Mouse (Mus musculus): Measurements from ENCODE around the gene Syne1. TPM values are rescaled to one million over a fixed set of nuclear protein-coding genes. Genes with fewer than 3 reads are reported as not detected.

The Syne1 gene
- polyA plus RNA-seq, 1 experiment from 2014 or later = 6.0 TPM

- Histone ChIP-seq H3K27ac (ENCODE audit: low read length) (peak overlapping the region; percentile 86), H3K4me3 (ENCODE audit: low read depth, low read length) (0 out of 2 replicates have a peak overlapping the region, but pooled peaks have one; percentile 14), H3K4me1 (ENCODE audit: control insufficient read depth, low read depth, low read length) (peaks cover 41% of the 10 kb centered on the region), H3K27me3 (ENCODE audit: control insufficient read depth, insufficient read depth, low read depth, low read length) (no peaks in the 10 kb centered on the region), H3K9ac (ENCODE audit: low read depth, low read length) (peak overlapping the region; percentile 19; the same call in 1 of the 2 replicates), H3K4me2 (ENCODE audit: low read depth, low read length) (peak overlapping the region; percentile 51), H3K9me3 (replicated peaks; ENCODE audit: control insufficient read depth, low read length) (no peaks in the 10 kb centered on the region), H3K36me3 (ENCODE audit: control insufficient read depth, insufficient read depth) (no peaks in the 10 kb centered on the region)
- peak; percentile 60 for ATAC-seq (ENCODE audit: low read depth)
- 21% methylated on average over 5 of the region's 5 CpGs for WGBS (ENCODE audit: insufficient replicate concordance)
Observed at GRCm38 (mm10) chr10:5205570-5205969, 345.7 kb downstream of the Syne1 start.

- Histone ChIP-seq H3K4me1 (ENCODE audit: control insufficient read depth, low read depth, low read length) (peaks cover 41% of the 10 kb centered on the region), H3K27ac (ENCODE audit: low read length) (no peak overlapping the region), H3K4me2 (ENCODE audit: low read depth, low read length) (no peak overlapping the region), H3K36me3 (ENCODE audit: control insufficient read depth, insufficient read depth) (no peaks in the 10 kb centered on the region), H3K27me3 (ENCODE audit: control insufficient read depth, insufficient read depth, low read depth, low read length) (no peaks in the 10 kb centered on the region), H3K9ac (ENCODE audit: low read depth, low read length) (no peak overlapping the region), H3K9me3 (replicated peaks; ENCODE audit: control insufficient read depth, low read length) (no peaks in the 10 kb centered on the region), H3K4me3 (ENCODE audit: low read depth, low read length) (no peak overlapping the region)
- WGBS (ENCODE audit: insufficient replicate concordance) = 55% methylated on average over 10 of the region's 10 CpGs
- ATAC-seq (ENCODE audit: low read depth) = no peak
Observed at GRCm38 (mm10) chr10:5203837-5204236, 347.4 kb downstream of the Syne1 start.

- H3K9me3 ChIP-seq (replicated peaks; ENCODE audit: control insufficient read depth, low read length) = no peaks in the 10 kb centered on the region
- H3K4me3 ChIP-seq (ENCODE audit: low read depth, low read length) = no peak overlapping the region
- no peaks in the 10 kb centered on the region for H3K27me3 ChIP-seq (ENCODE audit: control insufficient read depth, insufficient read depth, low read depth, low read length)
- H3K27ac ChIP-seq (ENCODE audit: low read length) = no peak overlapping the region
- ATAC-seq (ENCODE audit: low read depth) = no peak
- H3K9ac ChIP-seq (ENCODE audit: low read depth, low read length) = no peak overlapping the region
- WGBS (ENCODE audit: insufficient replicate concordance) = 39% methylated on average over 2 of the region's 2 CpGs
- no peak overlapping the region for H3K4me2 ChIP-seq (ENCODE audit: low read depth, low read length)
- peaks cover 11% of the 10 kb centered on the region for H3K4me1 ChIP-seq (ENCODE audit: control insufficient read depth, low read depth, low read length)
- no peaks in the 10 kb centered on the region for H3K36me3 ChIP-seq (ENCODE audit: control insufficient read depth, insufficient read depth)
Observed at GRCm38 (mm10) chr10:5197356-5197755, 353.9 kb downstream of the Syne1 start.

- WGBS (ENCODE audit: insufficient replicate concordance) = 75% methylated on average over 5 of the region's 5 CpGs
- Histone ChIP-seq H3K9ac (ENCODE audit: low read depth, low read length) (no peak overlapping the region), H3K4me3 (ENCODE audit: low read depth, low read length) (no peak overlapping the region), H3K36me3 (ENCODE audit: control insufficient read depth, insufficient read depth) (no peaks in the 10 kb centered on the region), H3K27ac (ENCODE audit: low read length) (no peak overlapping the region), H3K4me2 (ENCODE audit: low read depth, low read length) (no peak overlapping the region), H3K27me3 (ENCODE audit: control insufficient read depth, insufficient read depth, low read depth, low read length) (no peaks in the 10 kb centered on the region), H3K9me3 (replicated peaks; ENCODE audit: control insufficient read depth, low read length) (no peaks in the 10 kb centered on the region), H3K4me1 (ENCODE audit: control insufficient read depth, low read depth, low read length) (peaks cover 11% of the 10 kb centered on the region)
- ATAC-seq (ENCODE audit: low read depth) = no peak
Observed at GRCm38 (mm10) chr10:5196267-5196666, 355.0 kb downstream of the Syne1 start.

- H3K9ac ChIP-seq (ENCODE audit: low read depth, low read length) = no peak overlapping the region
- peaks cover 11% of the 10 kb centered on the region for H3K4me1 ChIP-seq (ENCODE audit: control insufficient read depth, low read depth, low read length)
- H3K36me3 ChIP-seq (ENCODE audit: control insufficient read depth, insufficient read depth) = no peaks in the 10 kb centered on the region
- no peaks in the 10 kb centered on the region for H3K27me3 ChIP-seq (ENCODE audit: control insufficient read depth, insufficient read depth, low read depth, low read length)
- WGBS (ENCODE audit: insufficient replicate concordance) = 39% methylated on average over 5 of the region's 5 CpGs
- peak overlapping the region; percentile 70 for H3K4me2 ChIP-seq (ENCODE audit: low read depth, low read length)
- H3K9me3 ChIP-seq (replicated peaks; ENCODE audit: control insufficient read depth, low read length) = no peaks in the 10 kb centered on the region
- ATAC-seq (ENCODE audit: low read depth) = no peak
- no peak overlapping the region for H3K27ac ChIP-seq (ENCODE audit: low read length)
- peak overlapping the region; percentile 71; the same call in 1 of the 2 replicates for H3K4me3 ChIP-seq (ENCODE audit: low read depth, low read length)
Observed at GRCm38 (mm10) chr10:5195288-5195687, 356.0 kb downstream of the Syne1 start.

GRCm38 (mm10) chr10:5194671-5195234 is 356.5 kb downstream of the Syne1 start:
- Histone ChIP-seq H3K4me2 (ENCODE audit: low read depth, low read length) (peak overlapping the region; percentile 70), H3K4me3 (ENCODE audit: low read depth, low read length) (peak overlapping the region; percentile 71), H3K9me3 (replicated peaks; ENCODE audit: control insufficient read depth, low read length) (no peaks in the 10 kb centered on the region), H3K9ac (ENCODE audit: low read depth, low read length) (peak overlapping the region; percentile 74), H3K27me3 (ENCODE audit: control insufficient read depth, insufficient read depth, low read depth, low read length) (no peaks in the 10 kb centered on the region), H3K27ac (ENCODE audit: low read length) (peak overlapping the region; percentile 77), H3K36me3 (ENCODE audit: control insufficient read depth, insufficient read depth) (no peaks in the 10 kb centered on the region), H3K4me1 (ENCODE audit: control insufficient read depth, low read depth, low read length) (peaks cover 11% of the 10 kb centered on the region)
- ATAC-seq (ENCODE audit: low read depth) = peak; percentile 97
- under 1% methylated on average over 13 of the region's 13 CpGs for WGBS (ENCODE audit: insufficient replicate concordance)

- H3K4me2 ChIP-seq (ENCODE audit: low read depth, low read length) = peak overlapping the region; percentile 70
- H3K9ac ChIP-seq (ENCODE audit: low read depth, low read length) = peak overlapping the region; percentile 74
- no peaks in the 10 kb centered on the region for H3K36me3 ChIP-seq (ENCODE audit: control insufficient read depth, insufficient read depth)
- H3K27ac ChIP-seq (ENCODE audit: low read length) = peak overlapping the region; percentile 77
- peak overlapping the region; percentile 71 for H3K4me3 ChIP-seq (ENCODE audit: low read depth, low read length)
- 2% methylated on average over 13 of the region's 13 CpGs for WGBS (ENCODE audit: insufficient replicate concordance)
- peak; percentile 77 for ATAC-seq (ENCODE audit: low read depth)
- peaks cover 11% of the 10 kb centered on the region for H3K4me1 ChIP-seq (ENCODE audit: control insufficient read depth, low read depth, low read length)
- H3K9me3 ChIP-seq (replicated peaks; ENCODE audit: control insufficient read depth, low read length) = no peaks in the 10 kb centered on the region
- H3K27me3 ChIP-seq (ENCODE audit: control insufficient read depth, insufficient read depth, low read depth, low read length) = no peaks in the 10 kb centered on the region
Observed at GRCm38 (mm10) chr10:5194081-5194670, 357.1 kb downstream of the Syne1 start.

- Histone ChIP-seq H3K4me3 (ENCODE audit: low read depth, low read length) (no peak overlapping the region), H3K36me3 (ENCODE audit: control insufficient read depth, insufficient read depth) (no peaks in the 10 kb centered on the region), H3K4me2 (ENCODE audit: low read depth, low read length) (no peak overlapping the region), H3K9me3 (replicated peaks; ENCODE audit: control insufficient read depth, low read length) (no peaks in the 10 kb centered on the region), H3K27ac (ENCODE audit: low read length) (no peak overlapping the region), H3K4me1 (ENCODE audit: control insufficient read depth, low read depth, low read length) (peaks cover 11% of the 10 kb centered on the region), H3K9ac (ENCODE audit: low read depth, low read length) (no peak overlapping the region), H3K27me3 (ENCODE audit: control insufficient read depth, insufficient read depth, low read depth, low read length) (no peaks in the 10 kb centered on the region)
- ATAC-seq (ENCODE audit: low read depth) = no peak
- WGBS (ENCODE audit: insufficient replicate concordance) = 68% methylated on average over 9 of the region's 9 CpGs
Observed at GRCm38 (mm10) chr10:5192861-5193490, 358.3 kb downstream of the Syne1 start.

GRCm38 (mm10) chr10:5190756-5191155 is 360.5 kb downstream of the Syne1 start:
- ATAC-seq (ENCODE audit: low read depth) = no peak
- no peak overlapping the region for H3K27ac ChIP-seq (ENCODE audit: low read length)
- no peaks in the 10 kb centered on the region for H3K36me3 ChIP-seq (ENCODE audit: control insufficient read depth, insufficient read depth)
- H3K4me3 ChIP-seq (ENCODE audit: low read depth, low read length) = no peak overlapping the region
- peaks cover 11% of the 10 kb centered on the region for H3K4me1 ChIP-seq (ENCODE audit: control insufficient read depth, low read depth, low read length)
- no peaks in the 10 kb centered on the region for H3K27me3 ChIP-seq (ENCODE audit: control insufficient read depth, insufficient read depth, low read depth, low read length)
- no peaks in the 10 kb centered on the region for H3K9me3 ChIP-seq (replicated peaks; ENCODE audit: control insufficient read depth, low read length)
- H3K4me2 ChIP-seq (ENCODE audit: low read depth, low read length) = no peak overlapping the region
- WGBS (ENCODE audit: insufficient replicate concordance) = 75% methylated on average over 4 of the region's 4 CpGs
- H3K9ac ChIP-seq (ENCODE audit: low read depth, low read length) = no peak overlapping the region

Data from liver, embryonic 16.5 days (tissue).